Mouse (Mus musculus) megakaryocyte, adult 5-6 weeks (primary cell): ENCODE measurements around the gene Rbm12. TPM values are rescaled to one million over a fixed set of nuclear protein-coding genes. Genes with fewer than 3 reads are reported as not detected.
"Not testable (repeated sequence)": the region's sequence is repeated elsewhere in the genome, so short reads cannot be mapped to it uniquely, and the experiment has no call there.

Experiments used
- ATAC-seq: 2 replicates; pipeline ENCODE4 v1.8.0; 2016; ENCODE audit warnings: mild to moderate bottlenecking, inconsistent platforms; ENCODE audit not compliant: poor library complexity, severe bottlenecking
- total RNA-seq, 2 experiments: library from RNA; stranded (forward) in 1 of 2; stranded (reverse) in 1 of 2; fragments of 153-499, 151-499 nt in 1 of 2; fragments of 221-1000, 200-1000 nt in 1 of 2; gene quantifications; 2 replicates each; pipeline versions ENCODE4 v1.2.3 to v1.2.4; 2015 to 2017

The Rbm12 gene
- total RNA-seq (2015), result 23.9 and 34.5 TPM in 2 replicates
- total RNA-seq (2017), result 31.8 and 39.9 TPM in 2 replicates

DNA sequence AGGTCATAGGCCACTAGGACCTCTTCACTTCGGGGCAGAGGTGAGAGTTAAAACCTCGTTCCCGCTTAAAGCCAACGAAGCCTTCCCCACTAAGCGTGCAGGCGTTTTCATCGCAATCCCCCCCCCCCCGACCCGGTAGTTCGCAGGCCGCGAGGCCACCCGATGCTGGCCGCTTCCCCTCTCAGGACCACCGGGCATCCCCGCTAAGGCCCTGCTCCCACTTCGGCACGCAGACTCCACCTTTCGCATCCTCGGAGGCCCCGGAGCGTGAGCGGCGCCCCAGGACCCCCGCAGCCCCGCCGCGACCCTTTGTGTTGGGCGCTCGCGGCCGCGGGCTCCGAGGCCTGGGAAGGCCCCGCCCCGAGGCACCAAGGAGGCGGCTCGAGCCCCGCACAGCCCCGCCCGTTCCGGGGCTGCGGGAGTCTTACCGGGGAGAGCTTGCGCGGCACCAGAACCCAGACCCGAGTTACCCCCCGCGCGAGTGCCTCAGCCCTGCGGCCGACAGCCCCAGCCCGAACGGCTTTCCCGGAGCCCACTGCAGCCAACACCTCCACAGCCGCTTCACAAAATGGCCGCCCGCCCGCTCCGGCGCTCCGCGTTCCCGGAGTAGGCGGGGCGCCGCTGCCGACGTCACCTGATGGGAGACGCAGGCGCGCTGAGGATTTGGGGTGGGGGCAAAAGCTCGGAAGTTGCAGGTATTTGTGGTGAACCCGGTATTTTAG is at the start of gene Rbm12, which contains the start of gene Cpne1:
Gene Rbm12, minus strand, starts transcription at position 621 of the 722 bp plus-strand sequence.
Gene Cpne1, minus strand, starts transcription at position 608 of the 722 bp plus-strand sequence.
- peak; percentile 99 for ATAC-seq

GRCm38 (mm10) chr2:156151538-156151937 is 39.8 kb upstream of the Rbm12 start:
- no peak for ATAC-seq

DNA sequence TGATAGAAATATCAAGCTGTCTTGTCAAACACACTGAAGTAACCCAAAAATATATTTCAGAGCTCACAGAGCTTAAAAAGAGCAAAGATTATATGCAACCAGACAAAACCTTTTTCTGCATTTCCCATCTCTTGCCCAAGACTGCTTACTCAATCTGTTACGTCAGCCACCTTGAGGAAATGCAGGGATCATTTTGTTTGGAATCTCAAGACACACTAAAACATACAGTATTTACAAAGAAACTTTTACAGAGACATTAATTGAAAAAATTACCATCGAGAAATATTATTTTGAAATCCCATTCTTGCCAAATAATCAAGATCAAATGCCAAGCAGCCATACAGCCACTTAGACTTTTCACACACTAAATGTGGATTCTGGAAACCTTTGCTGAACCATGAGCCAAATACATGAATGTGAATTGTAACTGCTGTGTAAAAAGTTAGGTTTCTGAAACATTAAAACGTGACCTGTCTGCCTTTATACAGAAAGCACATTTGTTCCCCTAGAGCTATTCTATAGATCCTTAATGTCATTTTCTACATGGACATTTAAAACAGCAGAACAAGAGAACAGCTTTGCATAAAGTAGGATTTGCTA is 35.6 kb upstream of the Rbm12 start:
- ATAC-seq, result no peak

GRCm38 (mm10) chr2:156146272-156146989 is 34.7 kb upstream of the Rbm12 start:
- ATAC-seq, result no peak

DNA sequence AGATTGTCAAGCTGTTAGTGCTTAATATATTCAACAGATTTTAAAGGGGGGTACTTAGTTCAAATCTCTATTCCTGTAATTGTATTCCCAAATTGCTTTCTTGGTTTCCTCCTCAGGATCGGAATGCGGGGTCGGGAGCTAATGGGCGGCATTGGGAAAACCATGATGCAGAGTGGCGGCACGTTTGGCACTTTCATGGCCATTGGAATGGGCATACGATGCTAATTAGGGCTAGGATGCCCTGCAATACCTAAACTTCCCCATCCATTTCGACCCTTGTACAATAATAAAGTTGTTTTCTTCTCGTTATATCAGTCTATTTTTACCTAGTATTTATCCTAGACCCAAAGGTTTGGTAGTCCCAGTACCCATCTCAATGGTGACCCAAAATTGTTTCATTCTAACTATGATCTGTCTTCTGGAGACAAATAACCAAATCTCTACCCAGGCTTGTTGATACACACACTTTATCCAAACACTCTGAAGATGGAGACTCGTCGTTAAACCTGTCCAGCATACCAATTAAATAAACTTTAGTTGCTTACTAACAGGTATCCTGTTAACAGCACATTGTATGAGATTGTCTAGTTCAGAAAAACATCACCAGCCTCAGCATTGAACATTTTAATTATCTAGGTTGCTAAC is 33.8 kb upstream of the Rbm12 start:
- ATAC-seq, result no peak

DNA sequence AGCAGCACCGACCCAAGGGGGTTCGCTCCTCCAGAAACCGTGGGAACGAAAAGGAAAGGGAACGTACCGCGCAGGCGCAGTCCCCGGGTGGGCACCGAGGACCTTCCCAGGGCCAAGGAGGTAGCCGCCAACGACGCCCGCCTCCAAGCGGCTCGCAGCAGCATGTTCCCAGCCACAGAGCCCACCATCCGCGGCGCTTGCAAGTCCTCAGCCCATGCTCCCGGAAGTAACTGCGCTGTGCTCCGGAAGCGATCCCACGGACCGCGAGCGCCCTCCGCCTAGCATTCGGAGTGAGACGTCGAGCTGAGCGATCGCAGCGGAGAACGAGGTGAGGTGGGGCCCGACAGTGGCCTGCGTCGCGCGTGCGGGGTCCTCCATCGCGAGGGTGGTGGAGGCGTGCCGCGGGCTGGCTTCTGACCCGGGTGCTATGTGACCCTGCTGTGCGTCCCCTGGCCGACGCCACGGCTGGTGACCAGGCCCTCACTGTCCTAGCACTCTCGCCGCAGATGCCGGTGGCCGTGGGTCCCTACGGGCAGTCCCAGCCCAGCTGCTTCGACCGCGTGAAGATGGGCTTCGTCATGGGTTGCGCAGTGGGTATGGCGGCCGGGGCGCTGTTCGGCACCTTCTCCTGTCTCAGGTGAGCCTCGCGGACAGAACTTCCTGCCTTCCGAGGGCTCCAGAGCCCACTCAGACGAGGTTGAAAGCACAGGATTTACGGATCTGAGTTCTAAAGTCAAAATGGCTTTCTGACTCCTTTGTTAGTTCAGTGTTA is 32.4 kb upstream of the Rbm12 start, which contains the start of the genes Romo1 and Nfs1:
Gene Romo1, plus strand, starts transcription at position 87 of the 772 bp plus-strand sequence.
Gene Nfs1, minus strand, starts transcription at position 234 of the 772 bp plus-strand sequence.
- peak; percentile 96 for ATAC-seq

GRCm38 (mm10) chr2:156143367-156143766 is 31.6 kb upstream of the Rbm12 start:
- peak; percentile 10; the same call in 1 of the 2 replicates for ATAC-seq

GRCm38 (mm10) chr2:156142820-156143219 is 31.0 kb upstream of the Rbm12 start:
- no peak for ATAC-seq

- ATAC-seq, result no peak
These were observed 23.9 kb upstream of the Rbm12 start for GRCm38 (mm10) chr2:156135695-156136094.

GRCm38 (mm10) chr2:156134161-156134560 is 22.4 kb upstream of the Rbm12 start:
- no peak for ATAC-seq

- no peak for ATAC-seq
These were observed 15.2 kb upstream of the Rbm12 start, which contains the start of gene Gm28036 for GRCm38 (mm10) chr2:156126992-156127391. Gm28036 (minus strand) TSS chr2:156127092.

GRCm38 (mm10) chr2:156123731-156124130 is 12.0 kb upstream of the Rbm12 start:
- ATAC-seq, result no peak

- ATAC-seq, result no peak
These were observed 7.8 kb upstream of the Rbm12 start for GRCm38 (mm10) chr2:156119566-156119965.

- not testable (repeated sequence) for ATAC-seq
These were observed 274 bp upstream of the Rbm12 start for GRCm38 (mm10) chr2:156112080-156112423.

DNA sequence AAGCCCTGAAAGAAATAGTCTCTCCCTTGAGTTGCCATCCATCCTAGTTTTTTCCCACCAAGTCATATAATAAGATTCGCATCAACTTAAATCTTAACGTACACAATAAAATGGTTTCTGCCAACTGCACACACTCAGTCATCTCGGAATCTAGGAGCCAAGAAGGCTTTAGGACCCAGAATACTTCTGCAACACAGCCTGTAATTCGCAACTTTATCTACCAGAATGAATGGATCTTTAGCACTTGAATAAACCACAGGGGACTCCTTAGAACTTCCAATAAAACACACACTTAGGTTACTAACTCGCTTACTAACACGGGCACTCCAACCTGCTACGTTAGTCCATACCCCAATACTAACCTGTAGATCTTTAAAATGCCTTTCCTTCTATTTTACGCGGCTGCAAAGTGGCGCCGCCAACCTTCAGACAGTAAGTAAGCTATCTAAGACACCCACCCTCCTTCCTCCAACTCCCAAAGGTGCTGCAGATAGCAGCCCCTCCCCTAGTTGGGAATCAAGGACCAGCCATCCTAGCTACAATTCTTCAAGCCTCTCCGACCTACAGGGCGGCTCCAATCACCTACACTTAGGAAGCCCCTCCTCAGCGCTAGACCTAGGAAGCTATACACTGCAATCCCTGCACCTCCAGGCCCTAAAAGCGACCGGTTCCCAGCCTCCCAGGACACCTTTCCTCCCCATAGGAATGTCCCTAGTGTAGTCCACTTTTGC is 986 bp downstream of the Rbm12 start:
- peak; percentile 18; the same call in 1 of the 2 replicates for ATAC-seq

- ATAC-seq, result no peak
These were observed 19.9 kb downstream of the Rbm12 start for GRCm38 (mm10) chr2:156091926-156092325.

GRCm38 (mm10) chr2:156089799-156090198 is 22.0 kb downstream of the Rbm12 start:
- no peak for ATAC-seq

DNA sequence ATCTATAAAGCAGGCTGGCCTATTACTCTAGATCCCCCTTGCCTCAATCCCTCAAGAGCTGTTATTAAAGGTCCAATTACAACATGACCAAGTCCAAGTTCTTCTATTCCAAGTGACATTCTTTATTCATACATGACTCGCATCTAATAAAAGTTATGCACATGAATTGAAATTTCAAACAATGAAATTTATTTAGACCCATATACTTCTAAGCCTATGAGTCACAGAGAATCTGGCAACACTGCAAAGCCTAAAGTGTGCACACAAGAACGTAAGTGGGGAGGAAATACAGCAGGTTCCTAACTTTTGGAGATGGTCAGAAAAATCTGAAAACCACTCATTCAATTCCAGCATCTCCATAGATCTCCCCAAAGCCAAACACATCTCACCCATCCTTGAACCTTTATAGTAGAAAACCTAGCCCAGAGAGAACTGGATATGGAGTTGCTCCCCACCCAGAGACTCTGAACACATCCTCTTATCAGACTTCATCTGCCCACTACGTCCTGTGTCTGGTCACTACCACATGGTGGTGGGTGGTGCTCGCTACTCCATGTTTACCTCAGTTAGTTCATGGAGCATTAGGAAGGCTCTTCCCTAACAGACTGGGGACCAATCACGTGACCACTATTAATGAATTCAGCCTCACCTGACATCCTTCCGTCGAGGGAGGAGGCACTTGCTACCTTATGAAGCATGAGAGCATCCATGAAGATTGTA is 24.2 kb downstream of the Rbm12 start:
- ATAC-seq, result no peak

DNA sequence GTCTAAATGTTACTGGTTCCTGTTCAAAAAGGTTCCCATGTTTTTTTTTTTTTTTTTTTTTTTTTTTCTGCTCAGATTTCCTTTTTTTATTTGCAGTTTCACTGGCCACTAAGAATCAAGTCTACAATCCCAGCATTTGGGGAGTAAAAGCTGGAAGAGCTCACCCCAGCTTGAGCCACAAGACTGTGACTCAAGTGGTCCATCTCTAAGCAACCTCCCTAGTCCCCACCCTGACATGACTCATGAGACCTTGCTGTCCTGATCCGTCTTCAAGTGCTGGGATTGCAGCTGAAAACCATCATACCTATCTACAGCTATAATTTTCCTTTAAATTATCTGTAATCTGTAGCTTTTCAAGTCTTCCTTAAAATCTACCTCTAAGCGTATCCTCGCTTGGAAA is 27.2 kb downstream of the Rbm12 start:
- no peak for ATAC-seq
